11 mouse cellular contexts compared by ENCODE assay signal in the genomic region with DNA sequence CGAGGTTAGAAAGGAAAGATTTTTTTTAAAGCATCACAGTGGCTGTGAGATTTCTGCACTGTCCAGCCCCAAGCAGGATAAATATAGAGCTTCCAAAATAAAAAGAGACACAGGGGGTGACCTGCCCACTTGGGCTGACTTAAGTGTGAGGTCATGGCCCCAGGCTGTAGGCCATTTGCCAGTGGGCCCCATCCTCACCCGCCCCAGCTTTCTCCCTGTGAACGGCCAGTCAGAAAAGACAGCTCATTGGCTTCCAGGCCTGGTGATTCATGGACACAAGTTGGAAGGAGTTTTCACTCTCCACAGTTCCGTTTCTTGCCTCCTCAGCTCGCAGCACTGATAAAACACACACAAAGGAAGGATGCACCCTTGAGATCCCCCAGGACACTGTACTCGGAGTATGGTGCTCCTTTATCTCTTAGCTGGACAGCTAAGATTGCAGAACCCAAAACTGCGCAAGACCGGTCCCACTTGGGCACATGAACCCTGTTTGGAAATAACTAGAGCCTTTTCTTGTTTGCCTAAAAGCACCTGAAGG. TPM values are rescaled to one million over a fixed set of nuclear protein-coding genes. Genes with fewer than 3 reads are reported as not detected.
DNase-seq lines count a peak whose midpoint lies in the region; ATAC-seq and TF ChIP-seq lines count a peak whose summit lies in the region.
"Had no signal": no experiment of that assay in that cellular context is flagged by ENCODE, and none has a peak within 500 bp of the region (broad histone marks: within the 10 kb centered on the region; RNA-seq: fewer than 3 reads in every experiment).

No protein-coding gene starts in this region.

- H3K36me3 ChIP-seq in lung, embryonic 15.5 days: no peaks in the 10 kb centered on the region
- no peaks in the 10 kb centered on the region for H3K36me3 ChIP-seq in forebrain, postnatal 0 days (ENCODE audit: insufficient read depth)

- 32% methylated on average over 8 of the region's 8 CpGs for WGBS in lung, embryonic 15.5 days
- WGBS in forebrain, postnatal 0 days: 64% methylated on average over 8 of the region's 8 CpGs

- H3K4me3 ChIP-seq in lung, embryonic 15.5 days: peak overlapping the region; percentile 57
- peak overlapping the region; percentile 55 for H3K4me3 ChIP-seq in embryonic fibroblast, embryonic 13.5 days (ENCODE audit: insufficient read depth, low read length)
- no peak overlapping the region for H3K4me3 ChIP-seq in forebrain, postnatal 0 days (ENCODE audit: low read depth, low read length)
- H3K4me3 ChIP-seq: megakaryocyte, embryonic 14.5 days had no signal

- H3K9ac ChIP-seq in lung, embryonic 15.5 days: no peak overlapping the region
- H3K9ac ChIP-seq in forebrain, postnatal 0 days: no peak overlapping the region

- intact Hi-C loops in heart, postnatal 10 days (cut with DNase I): loop anchor here (5.0 kb wide), 2 partner anchors 60 to 75 kb away; no protein-coding TSS in a partner anchor

- H3K4me1 ChIP-seq in lung, embryonic 15.5 days: peaks cover 17% of the 10 kb centered on the region
- H3K4me1 ChIP-seq in embryonic fibroblast, embryonic 13.5 days (ENCODE audit: control insufficient read depth, insufficient read depth, low read length): peaks cover 4% of the 10 kb centered on the region
- no peaks in the 10 kb centered on the region for H3K4me1 ChIP-seq in forebrain, postnatal 0 days (ENCODE audit: insufficient read depth)

- H3K27me3 ChIP-seq in lung, embryonic 15.5 days: peaks cover 6% of the 10 kb centered on the region
- H3K27me3 ChIP-seq in forebrain, postnatal 0 days (ENCODE audit: insufficient read depth, low read length): no peaks in the 10 kb centered on the region

- no peak for DNase-seq in lung, postnatal 36 days
- peak; percentile 55 to 57 for DNase-seq in heart, postnatal 10 days
- DNase-seq in skeletal muscle tissue, adult 2 months (ENCODE audit: low read depth, low spot score): peak; percentile 65
- no peak for DNase-seq in forebrain, postnatal 0 days
- DNase-seq in frontal cortex, postnatal 14 days (ENCODE audit: low spot score in 2 of 2): no peak
- DNase-seq: cerebellum, adult 11 months had no signal

- no peak for TF ChIP-seq CTCF in embryonic fibroblast, embryonic 13.5 days (IDR thresholded peaks at IDR 0.05; ENCODE audit: borderline replicate concordance, insufficient read depth, low read length)
- TF ChIP-seq CTCF in forebrain, postnatal 0 days (IDR thresholded peaks at IDR 0.05; ENCODE audit: low read depth): no peak

- TF ChIP-seq POLR2A in embryonic fibroblast, embryonic 13.5 days (IDR thresholded peaks at IDR 0.05; ENCODE audit: low read depth, low read length): peak; percentile 54; the same call in 1 of the 2 replicates

- H3K9me3 ChIP-seq in lung, embryonic 15.5 days: no peaks in the 10 kb centered on the region
- H3K9me3 ChIP-seq in forebrain, postnatal 0 days (ENCODE audit: low read length): no peaks in the 10 kb centered on the region
- H3K9me3 ChIP-seq: megakaryocyte, embryonic 14.5 days had no signal

- peak overlapping the region; percentile 97 for H3K4me2 ChIP-seq in lung, embryonic 15.5 days
- no peak overlapping the region for H3K4me2 ChIP-seq in forebrain, postnatal 0 days (ENCODE audit: low read depth)

- no peak overlapping the region for H3K27ac ChIP-seq in lung, embryonic 15.5 days
- peak overlapping the region; percentile 69 for H3K27ac ChIP-seq in embryonic fibroblast, embryonic 13.5 days (ENCODE audit: insufficient read depth, low read length)
- no peak overlapping the region for H3K27ac ChIP-seq in forebrain, postnatal 0 days (ENCODE audit: low read depth, low read length)

- no peak for ATAC-seq in lung, embryonic 15.5 days (ENCODE audit: borderline replicate concordance, extremely low read depth, low FRiP score, low TSS enrichment)
- no peak for ATAC-seq in forebrain, postnatal 0 days
- no peak for ATAC-seq in inflammation-experienced regulatory T-cells, adult 6 months

RNA-seq across cellular contexts. Expression of a gene that starts 1.1 kb away (rescaled TPM):
- polyA plus RNA-seq in lung, embryonic 15.5 days (2015; fragmentation: Nextera tagmentation; extraction: Ambion mirVana): 1.6 and 1.9 TPM in 2 replicates
- 8.1 and 9.6 TPM in 2 replicates for polyA plus RNA-seq in embryonic fibroblast, embryonic 13.5 days (2011; ENCODE audit: insufficient read length, low read depth, missing spikeins)
- total RNA-seq in heart, postnatal 10 days (2021): 1 to 10 TPM; 4.9 to 7.1 TPM
- total RNA-seq in forebrain, postnatal 0 days (2014; rRNA removed): 0.54 and 1.0 TPM in 2 replicates
- polyA plus RNA-seq in forebrain, postnatal 0 days (2015; fragmentation: Nextera tagmentation; extraction: Ambion mirVana): 0.18 and 0.22 TPM in 2 replicates
- polyA plus RNA-seq in inflammation-experienced regulatory T-cells, adult 6 months (2017; shearing (Covaris generic)): not detected

RNA-seq across cellular contexts. Expression of a gene that starts 25.5 kb away (rescaled TPM):
- 0.18 TPM in 1 of 2 replicates, not detected in the other for polyA plus RNA-seq in lung, embryonic 15.5 days (2015; fragmentation: Nextera tagmentation; extraction: Ambion mirVana)
- polyA plus RNA-seq in embryonic fibroblast, embryonic 13.5 days (2011; ENCODE audit: insufficient read length, low read depth, missing spikeins): not detected in 2 replicates
- not detected for total RNA-seq in heart, postnatal 10 days (2021)
- total RNA-seq in forebrain, postnatal 0 days (2014; rRNA removed): not detected in 2 replicates
- not detected in 2 replicates for polyA plus RNA-seq in forebrain, postnatal 0 days (2015; fragmentation: Nextera tagmentation; extraction: Ambion mirVana)
- polyA plus RNA-seq in inflammation-experienced regulatory T-cells, adult 6 months (2017; shearing (Covaris generic)): 10 to 100 TPM in 1 of 3 experiments, 1 to 10 TPM in 2; 5.3 to 31.6 (median 6.0) TPM
- total RNA-seq: layer of hippocampus, postnatal 10 days had no signal

Comparison
In these comparisons a context has a peak if more than half of its experiments do, and no peak if none do; other contexts are left out.
1. DNase-seq: peak in heart, postnatal 10 days (2 of 2) and skeletal muscle tissue, adult 2 months (single experiment); none in lung, postnatal 36 days (single experiment), forebrain, postnatal 0 days (single experiment) and frontal cortex, postnatal 14 days (0 of 2).